Mouse (Mus musculus): ENCODE results near the gene St3gal4.

DNA sequence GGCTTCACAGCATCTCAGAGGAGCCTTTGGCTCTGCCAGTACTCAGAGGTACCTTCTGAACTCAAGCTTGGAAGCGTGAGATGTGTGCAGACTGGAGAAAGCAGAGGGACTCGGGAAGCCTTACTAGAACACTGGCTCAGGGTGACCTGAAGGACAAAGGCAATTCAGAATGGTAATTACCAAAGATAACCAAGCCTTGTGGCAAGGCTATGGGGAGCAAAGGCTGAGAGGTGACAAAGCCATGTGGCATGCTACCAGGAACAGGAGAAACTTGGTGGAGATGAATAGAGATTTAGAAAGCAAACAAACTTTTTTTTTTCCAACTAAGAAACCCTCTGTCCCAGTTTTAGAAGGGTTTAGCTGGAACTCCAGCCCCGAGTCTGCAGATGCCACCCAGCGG, 8.5 kb downstream of the St3gal4 start:
- TF ChIP-seq CTCF (IDR thresholded peaks at IDR 0.05; ENCODE audit: low read depth, low read length) = no peak
- TF ChIP-seq EP300 (IDR thresholded peaks at IDR 0.05; ENCODE audit: insufficient read depth, low read depth, low read length) = no peak

Measured in ES-Bruce4 (cell line).